Mouse (Mus musculus) ovary, postnatal 36 days (tissue): ENCODE results near the gene Ncoa3.

Experiments
- DNase-seq: peaks from one replicate; pipeline ENCODE4 v3.0.0; 2022; ENCODE audit warnings: low spot score, mixed read lengths

The Ncoa3 gene

GRCm38 (mm10) chr2:165970767-165971166, 21.7 kb upstream of the Ncoa3 start:
- no peak for DNase-seq

- no peak for DNase-seq
Measured at GRCm38 (mm10) chr2:165974383-165974782, 18.1 kb upstream of the Ncoa3 start.

- no peak for DNase-seq
Measured at GRCm38 (mm10) chr2:165976186-165976585, 16.2 kb upstream of the Ncoa3 start.

GRCm38 (mm10) chr2:165976874-165977273, 15.6 kb upstream of the Ncoa3 start:
- no peak for DNase-seq

- DNase-seq: no peak
Measured at GRCm38 (mm10) chr2:165978119-165978518, 14.3 kb upstream of the Ncoa3 start.

GRCm38 (mm10) chr2:165981248-165981977, 11.0 kb upstream of the Ncoa3 start:
- no peak for DNase-seq

GRCm38 (mm10) chr2:165982512-165983389, 9.7 kb upstream of the Ncoa3 start:
- peak; percentile 53 for DNase-seq

GRCm38 (mm10) chr2:165984318-165984717, 8.1 kb upstream of the Ncoa3 start:
- DNase-seq: no peak

- no peak for DNase-seq
Measured at GRCm38 (mm10) chr2:165984891-165985290, 7.5 kb upstream of the Ncoa3 start.

- no peak for DNase-seq
Measured at GRCm38 (mm10) chr2:165985581-165985980, 6.9 kb upstream of the Ncoa3 start.

- peak; percentile 64 for DNase-seq
Measured at GRCm38 (mm10) chr2:165986921-165987453, 5.4 kb upstream of the Ncoa3 start.

- DNase-seq: peak; percentile 23
Measured at GRCm38 (mm10) chr2:165993173-165993900, 901 bp downstream of the Ncoa3 start.

GRCm38 (mm10) chr2:165994341-165994740, 1.9 kb downstream of the Ncoa3 start:
- no peak for DNase-seq

- no peak for DNase-seq
Measured at GRCm38 (mm10) chr2:165995711-165996110, 3.3 kb downstream of the Ncoa3 start.

GRCm38 (mm10) chr2:165996130-165996529, 3.7 kb downstream of the Ncoa3 start:
- DNase-seq: no peak

GRCm38 (mm10) chr2:165997256-165997967, 5.0 kb downstream of the Ncoa3 start:
- no peak for DNase-seq

GRCm38 (mm10) chr2:165998969-165999368, 6.5 kb downstream of the Ncoa3 start:
- DNase-seq: no peak

GRCm38 (mm10) chr2:165999790-166000189, 7.4 kb downstream of the Ncoa3 start:
- DNase-seq: no peak

GRCm38 (mm10) chr2:166000242-166000641, 7.8 kb downstream of the Ncoa3 start:
- DNase-seq: no peak

- DNase-seq: no peak
Measured at GRCm38 (mm10) chr2:166000769-166001168, 8.3 kb downstream of the Ncoa3 start.

- DNase-seq: no peak
Measured at GRCm38 (mm10) chr2:166001362-166001761, 8.9 kb downstream of the Ncoa3 start.

GRCm38 (mm10) chr2:166001768-166002167, 9.3 kb downstream of the Ncoa3 start:
- no peak for DNase-seq
